Comparison of ENCODE assay signal across 7 mouse cellular contexts in genomic region chr7:45154096-45154992, GRCm38 (mm10). TPM values are rescaled to one million over a fixed set of nuclear protein-coding genes. Genes with fewer than 3 reads are reported as not detected.
DNase-seq lines count a peak whose midpoint lies in the region; ATAC-seq lines count a peak whose summit lies in the region.

Gene Pih1d1, plus strand, starts transcription at chr7:45154303.
Gene Aldh16a1, minus strand, starts transcription at chr7:45154584.

- no peaks in the 10 kb centered on the region for H3K27me3 ChIP-seq in intestine, embryonic 15.5 days (replicated peaks)
- H3K27me3 ChIP-seq in midbrain, embryonic 10.5 days (ENCODE audit: low read depth, poor library complexity, severe bottlenecking) = no peaks in the 10 kb centered on the region

- H3K4me2 ChIP-seq in intestine, embryonic 15.5 days (replicated peaks) = peak within 1 kb of the TSS; percentile 66

- H3K4me3 ChIP-seq in intestine, embryonic 15.5 days (replicated peaks) = peak within 1 kb of the TSS; percentile 62
- peak within 1 kb of the TSS; percentile 75 for H3K4me3 ChIP-seq in midbrain, embryonic 10.5 days

- 3% methylated on average over 69 of the region's 69 CpGs for WGBS in intestine, embryonic 15.5 days
- 5% methylated on average over 69 of the region's 69 CpGs for WGBS in midbrain, embryonic 10.5 days

- H3K36me3 ChIP-seq in intestine, embryonic 15.5 days = 0 out of 2 replicates have a peak, but pooled peaks cover 6% of the 10 kb centered on the region
- peaks cover 28% of the 10 kb centered on the region for H3K36me3 ChIP-seq in midbrain, embryonic 10.5 days

- H3K27ac ChIP-seq in intestine, embryonic 15.5 days = peak within 1 kb of the TSS; percentile 95
- H3K27ac ChIP-seq in midbrain, embryonic 10.5 days (replicated peaks) = peak within 1 kb of the TSS; percentile 98

- ATAC-seq in intestine, embryonic 15.5 days = peak; percentile 97

- H3K9ac ChIP-seq in intestine, embryonic 15.5 days = peak within 1 kb of the TSS; percentile 67

- H3K4me1 ChIP-seq in intestine, embryonic 15.5 days (replicated peaks) = peaks cover 17% of the 10 kb centered on the region
- H3K4me1 ChIP-seq in midbrain, embryonic 10.5 days = peaks cover 36% of the 10 kb centered on the region

- peak; percentile 97 for DNase-seq in adrenal gland, adult 2 months
- DNase-seq in embryo, embryonic 11.5 days (ENCODE audit: low read depth, low spot score) = peak; percentile 91
- DNase-seq in gastrocnemius, postnatal 36 days = peak; percentile 96
- DNase-seq in left cerebral cortex, postnatal 25 days (ENCODE audit: low spot score in 2 of 2) = peak; percentile 98 to 99
- peak; percentile 96 for DNase-seq in midbrain, embryonic 10.5 days (ENCODE audit: low spot score)
- peak; percentile 98 for DNase-seq in right cerebral cortex, postnatal 4 days

- intact Hi-C loops in gastrocnemius, postnatal 36 days (cut with DNase I) = no loop called here
- intact Hi-C loops in left cerebral cortex, postnatal 25 days (cut with DNase I) = no loop called here

- H3K9me3 ChIP-seq in intestine, embryonic 15.5 days = no peaks in the 10 kb centered on the region
- H3K9me3 ChIP-seq in midbrain, embryonic 10.5 days (replicated peaks) = no peaks in the 10 kb centered on the region

RNA-seq across cellular contexts. Expression of gene Pih1d1, which starts in this region (rescaled TPM):
- total RNA-seq in adrenal gland, adult 2 months (2021) = 10 to 100 TPM; 52.2 to 69.2 TPM
- 46.1 and 50.8 TPM in 2 replicates for polyA plus RNA-seq in adrenal gland, adult 2 months (2012; rRNA removed)
- 10 to 100 TPM; 28.6 to 36.2 TPM for total RNA-seq in gastrocnemius, postnatal 36 days (2021)
- 94.1 and 98.9 TPM in 2 replicates for polyA plus RNA-seq in intestine, embryonic 15.5 days (2015; fragmentation: Nextera tagmentation; extraction: Ambion mirVana)
- 10 to 100 TPM; 45.8 to 49.3 TPM for total RNA-seq in left cerebral cortex, postnatal 25 days (2021)
- 108 and 111 TPM in 2 replicates for polyA plus RNA-seq in midbrain, embryonic 10.5 days (2016; fragmentation: Nextera tagmentation; extraction: Ambion mirVana)

RNA-seq across cellular contexts. Expression of gene Aldh16a1, which starts in this region (rescaled TPM):
- 10 to 100 TPM; 81.3 to 92.6 TPM for total RNA-seq in adrenal gland, adult 2 months (2021)
- 84.4 and 86.6 TPM in 2 replicates for polyA plus RNA-seq in adrenal gland, adult 2 months (2012; rRNA removed)
- 10 to 100 TPM; 10.6 to 14.3 TPM for total RNA-seq in gastrocnemius, postnatal 36 days (2021)
- polyA plus RNA-seq in intestine, embryonic 15.5 days (2015; fragmentation: Nextera tagmentation; extraction: Ambion mirVana) = 79.0 and 87.3 TPM in 2 replicates
- total RNA-seq in left cerebral cortex, postnatal 25 days (2021) = 10 to 100 TPM; 13.6 to 14.1 TPM
- 45.7 and 51.2 TPM in 2 replicates for polyA plus RNA-seq in midbrain, embryonic 10.5 days (2016; fragmentation: Nextera tagmentation; extraction: Ambion mirVana)

Comparison
In these comparisons a context has a peak if more than half of its experiments do, and no peak if none do; other contexts are left out.
1. Peak in every context shown above with its lines: DNase-seq, ATAC-seq, H3K4me3 ChIP-seq and H3K27ac ChIP-seq.
2. RNA of gene Aldh16a1 (total RNA-seq): 81.3 to 92.6 TPM in adrenal gland, adult 2 months; 10.6 to 14.3 TPM in gastrocnemius, postnatal 36 days and 13.6 to 14.1 TPM in left cerebral cortex, postnatal 25 days; every median in the first group is over 4 times any median in the second.